Comparison of ENCODE assay signal across 7 mouse cellular contexts in the genomic region with DNA sequence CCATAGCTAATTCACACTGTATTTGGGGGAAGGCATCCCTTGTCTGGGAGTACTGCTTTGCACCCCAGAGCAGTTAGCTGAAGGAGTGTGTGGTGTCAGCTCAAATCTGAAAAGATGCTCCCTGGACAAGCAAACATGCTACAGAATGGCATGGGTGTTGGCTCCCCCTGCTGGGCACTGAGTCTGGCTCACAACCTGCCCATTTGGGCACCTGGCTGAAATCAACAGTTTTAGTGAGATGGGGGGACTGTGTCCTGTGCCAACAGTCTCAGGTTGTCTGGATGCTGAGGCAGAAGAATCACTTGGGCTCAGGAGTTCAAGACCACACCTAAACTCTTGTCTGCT. TPM values are rescaled to one million over a fixed set of nuclear protein-coding genes. Genes with fewer than 3 reads are reported as not detected.
DNase-seq lines count a peak whose midpoint lies in the region; ATAC-seq and TF ChIP-seq lines count a peak whose summit lies in the region.

No protein-coding gene starts in this region.

- DNase-seq in WW6 (ENCODE audit: low read depth, low spot score): peak; percentile 59
- DNase-seq in cerebellum, adult 8-10 months: peak; percentile 29
- peak; percentile 46 to 73 for DNase-seq in frontal cortex, postnatal 10 days (ENCODE audit: low spot score in 2 of 2)
- DNase-seq in left cerebral cortex, postnatal 36 days (ENCODE audit: low spot score in 2 of 2): peak; percentile 69 to 72
- DNase-seq in spleen, adult 18-20 months: peak; percentile 72 to 89

- intact Hi-C loops in left cerebral cortex, postnatal 36 days (cut with DNase I): loop anchor here (5.0 kb wide), 1 partner anchor 47 kb away; no protein-coding TSS in a partner anchor

- H3K4me2 ChIP-seq in intestine, postnatal 0 days (replicated peaks; ENCODE audit: low read depth): no peak overlapping the region
- H3K4me2 ChIP-seq in midbrain, embryonic 12.5 days (replicated peaks): peak overlapping the region; percentile 49; the same call in 1 of the 2 replicates

- H3K36me3 ChIP-seq in intestine, postnatal 0 days (ENCODE audit: control insufficient read depth, insufficient read depth): no peaks in the 10 kb centered on the region
- no peaks in the 10 kb centered on the region for H3K36me3 ChIP-seq in midbrain, embryonic 12.5 days

- TF ChIP-seq CTCF in intestine, postnatal 0 days (IDR thresholded peaks at IDR 0.05; ENCODE audit: low read depth): peak; percentile 94

- peak; percentile 42; the same call in 1 of the 2 replicates for ATAC-seq in intestine, postnatal 0 days
- peak; percentile 42; the same call in 1 of the 2 replicates for ATAC-seq in midbrain, embryonic 12.5 days (ENCODE audit: low FRiP score, low read depth)

- H3K4me3 ChIP-seq in intestine, postnatal 0 days (ENCODE audit: low read depth, low read length): no peak overlapping the region
- no peak overlapping the region for H3K4me3 ChIP-seq in midbrain, embryonic 12.5 days

- H3K27me3 ChIP-seq in intestine, postnatal 0 days (replicated peaks; ENCODE audit: control insufficient read depth, insufficient read depth, low read length): no peaks in the 10 kb centered on the region
- 0 out of 2 replicates have a peak, but pooled peaks cover 8% of the 10 kb centered on the region for H3K27me3 ChIP-seq in midbrain, embryonic 12.5 days

- H3K27ac ChIP-seq in intestine, postnatal 0 days (ENCODE audit: low read depth, low read length): no peak overlapping the region
- no peak overlapping the region for H3K27ac ChIP-seq in midbrain, embryonic 12.5 days (replicated peaks)

- H3K9ac ChIP-seq in intestine, postnatal 0 days (ENCODE audit: low read depth, low read length): no peak overlapping the region
- no peak overlapping the region for H3K9ac ChIP-seq in midbrain, embryonic 12.5 days (replicated peaks)

- H3K9me3 ChIP-seq in intestine, postnatal 0 days (ENCODE audit: control insufficient read depth): no peaks in the 10 kb centered on the region
- H3K9me3 ChIP-seq in midbrain, embryonic 12.5 days: no peaks in the 10 kb centered on the region

- no peaks in the 10 kb centered on the region for H3K4me1 ChIP-seq in intestine, postnatal 0 days (replicated peaks; ENCODE audit: control insufficient read depth, insufficient read depth, low read length)
- 0 out of 2 replicates have a peak, but pooled peaks cover 3% of the 10 kb centered on the region for H3K4me1 ChIP-seq in midbrain, embryonic 12.5 days

RNA-seq across cellular contexts. Expression of gene Ffar1, which starts 2.1 kb away (rescaled TPM):
- polyA plus RNA-seq in intestine, postnatal 0 days (2015; fragmentation: Nextera tagmentation; extraction: Ambion mirVana): 0.13 and 0.21 TPM in 2 replicates
- total RNA-seq in left cerebral cortex, postnatal 36 days (2021): not detected
- polyA plus RNA-seq in midbrain, embryonic 12.5 days (2016; fragmentation: Nextera tagmentation; extraction: Ambion mirVana): not detected in 2 replicates

RNA-seq across cellular contexts. Expression of gene Ffar3, which starts 3.3 kb away (rescaled TPM):
- 0.21 and 0.47 TPM in 2 replicates for polyA plus RNA-seq in intestine, postnatal 0 days (2015; fragmentation: Nextera tagmentation; extraction: Ambion mirVana)
- not detected for total RNA-seq in left cerebral cortex, postnatal 36 days (2021)
- polyA plus RNA-seq in midbrain, embryonic 12.5 days (2016; fragmentation: Nextera tagmentation; extraction: Ambion mirVana): not detected in 2 replicates

RNA-seq across cellular contexts. Expression of gene Cd22, which starts 20.9 kb away (rescaled TPM):
- 0.27 and 0.51 TPM in 2 replicates for polyA plus RNA-seq in intestine, postnatal 0 days (2015; fragmentation: Nextera tagmentation; extraction: Ambion mirVana)
- not detected for total RNA-seq in left cerebral cortex, postnatal 36 days (2021)
- polyA plus RNA-seq in midbrain, embryonic 12.5 days (2016; fragmentation: Nextera tagmentation; extraction: Ambion mirVana): not detected in 2 replicates

RNA-seq across cellular contexts. Expression of gene Ffar2, which starts 35.7 kb away (rescaled TPM):
- 12.5 and 12.6 TPM in 2 replicates for polyA plus RNA-seq in intestine, postnatal 0 days (2015; fragmentation: Nextera tagmentation; extraction: Ambion mirVana)
- not detected for total RNA-seq in left cerebral cortex, postnatal 36 days (2021)
- not detected in 2 replicates for polyA plus RNA-seq in midbrain, embryonic 12.5 days (2016; fragmentation: Nextera tagmentation; extraction: Ambion mirVana)

RNA-seq across cellular contexts. Expression of gene Mag, which starts 55.4 kb away (rescaled TPM):
- 0.18 and 0.31 TPM in 2 replicates for polyA plus RNA-seq in intestine, postnatal 0 days (2015; fragmentation: Nextera tagmentation; extraction: Ambion mirVana)
- 100 to 1,000 TPM; 137 to 247 TPM for total RNA-seq in left cerebral cortex, postnatal 36 days (2021)
- 0.39 and 0.51 TPM in 2 replicates for polyA plus RNA-seq in midbrain, embryonic 12.5 days (2016; fragmentation: Nextera tagmentation; extraction: Ambion mirVana)

Comparison
In these comparisons a context has a peak if more than half of its experiments do, and no peak if none do; other contexts are left out.
1. DNase-seq: peak in every context shown above with its lines; median percentile 80 in spleen, adult 18-20 months; 70 in left cerebral cortex, postnatal 36 days; 60 in frontal cortex, postnatal 10 days; 59 in WW6; 29 in cerebellum, adult 8-10 months.